Mouse (Mus musculus): ENCODE data around the gene Kcnj9. TPM values are rescaled to one million over a fixed set of nuclear protein-coding genes. Genes with fewer than 3 reads are reported as not detected.

Gene Kcnj9
- polyA plus RNA-seq, 1 experiment from 2014 or later, result 0.68 TPM

DNA sequence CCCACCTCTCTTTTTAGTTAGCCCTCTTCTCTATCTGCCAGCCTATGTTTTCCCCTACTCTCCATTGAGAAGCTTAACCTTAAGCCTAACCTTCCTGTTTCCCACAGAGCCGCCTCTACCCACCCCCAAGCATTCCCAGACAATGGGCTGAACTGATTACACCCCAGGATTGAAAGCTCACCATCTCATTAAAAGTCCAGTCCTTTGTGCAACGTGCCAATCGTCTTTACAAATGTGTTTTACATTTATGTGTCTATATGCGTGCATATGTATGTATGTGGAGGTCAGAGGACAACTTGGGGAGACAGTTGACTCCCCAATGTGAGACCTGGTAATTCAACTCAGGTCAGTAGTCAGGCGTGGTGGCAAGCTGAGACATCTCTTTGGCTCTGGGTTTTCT is 5.8 kb downstream of the Kcnj9 start:
- 10% methylated on average over 5 of the region's 5 CpGs for WGBS
- DNase-seq (ENCODE audit: low spot score), result no peak
- H3K36me3 ChIP-seq (ENCODE audit: control insufficient read depth, insufficient read depth, low read length), result no peaks in the 10 kb centered on the region; the same call in 1 of the 2 replicates
- H3K27ac ChIP-seq (ENCODE audit: low read depth, low read length), result no peak overlapping the region
- ATAC-seq (replicated peaks; ENCODE audit: low FRiP score), result no peak
- peaks cover 16% of the 10 kb centered on the region for H3K27me3 ChIP-seq (ENCODE audit: control insufficient read depth, insufficient read depth, low read length)
- H3K9ac ChIP-seq (ENCODE audit: low read length), result no peak overlapping the region
- H3K4me1 ChIP-seq (replicated peaks; ENCODE audit: control insufficient read depth, insufficient read depth, low read length), result peaks cover 8% of the 10 kb centered on the region
- no peak overlapping the region for H3K4me2 ChIP-seq (ENCODE audit: low read depth, low read length, severe bottlenecking)
- H3K4me3 ChIP-seq (ENCODE audit: low read depth, low read length), result no peak overlapping the region
- no peaks in the 10 kb centered on the region for H3K9me3 ChIP-seq (ENCODE audit: control insufficient read depth, low read length)

DNA sequence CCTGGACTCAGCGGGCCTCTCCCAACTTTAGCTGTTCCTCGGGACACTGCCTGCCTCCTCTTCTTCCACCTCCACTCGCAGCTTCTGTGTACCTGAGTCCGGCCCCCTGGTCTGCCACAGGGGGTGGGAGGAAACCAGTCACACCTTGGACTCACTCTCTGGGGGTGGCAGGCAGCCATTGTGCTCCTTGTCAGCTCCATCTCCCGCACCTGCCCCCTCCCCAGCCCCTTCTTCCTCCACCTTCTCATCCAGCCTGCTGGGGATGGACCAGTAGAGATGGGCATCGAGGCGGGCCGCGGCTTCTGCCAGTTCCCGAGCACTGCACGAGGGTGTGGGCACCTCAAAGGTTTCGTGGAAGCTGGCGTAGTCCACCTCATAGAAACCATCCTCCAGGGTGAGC is 6.4 kb downstream of the Kcnj9 start:
- DNase-seq (ENCODE audit: low spot score), result peak; percentile 55
- H3K4me2 ChIP-seq (ENCODE audit: low read depth, low read length, severe bottlenecking), result no peak overlapping the region
- peaks cover 16% of the 10 kb centered on the region for H3K27me3 ChIP-seq (ENCODE audit: control insufficient read depth, insufficient read depth, low read length)
- peaks cover 8% of the 10 kb centered on the region for H3K4me1 ChIP-seq (replicated peaks; ENCODE audit: control insufficient read depth, insufficient read depth, low read length)
- no peak overlapping the region for H3K9ac ChIP-seq (ENCODE audit: low read length)
- peaks cover 4% of the 10 kb centered on the region; the same call in 1 of the 2 replicates for H3K36me3 ChIP-seq (ENCODE audit: control insufficient read depth, insufficient read depth, low read length)
- no peaks in the 10 kb centered on the region for H3K9me3 ChIP-seq (ENCODE audit: control insufficient read depth, low read length)
- no peak overlapping the region for H3K4me3 ChIP-seq (ENCODE audit: low read depth, low read length)
- 53% methylated on average over 13 of the region's 13 CpGs for WGBS
- H3K27ac ChIP-seq (ENCODE audit: low read depth, low read length), result no peak overlapping the region
- no peak for ATAC-seq (replicated peaks; ENCODE audit: low FRiP score)

DNA sequence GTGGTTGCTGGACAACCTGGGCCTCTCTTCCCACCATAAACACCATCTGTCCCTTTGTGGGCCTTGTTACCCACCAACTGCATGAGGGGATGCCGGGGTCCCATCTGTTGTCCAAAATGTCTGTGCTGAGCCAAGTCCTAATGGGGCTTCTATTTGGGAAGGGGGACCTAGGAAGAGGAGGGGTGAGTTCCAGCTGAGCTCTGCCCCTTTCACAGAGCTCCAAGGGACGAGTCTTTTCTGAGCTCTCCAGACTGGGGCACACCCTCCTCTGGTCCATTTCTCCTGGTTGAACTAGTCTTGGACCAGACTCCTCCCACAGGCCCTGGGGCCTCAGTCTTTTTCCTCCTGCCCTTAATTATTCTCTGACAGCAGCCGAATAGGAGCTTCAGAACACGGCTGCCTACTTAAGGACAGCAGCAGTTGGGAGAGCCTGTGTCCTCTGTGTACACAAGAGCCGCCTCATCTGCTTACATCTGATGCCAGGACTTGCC is 9.2 kb downstream of the Kcnj9 start:
- 38% methylated on average over 5 of the region's 5 CpGs for WGBS
- DNase-seq (ENCODE audit: low spot score), result no peak
- H3K4me1 ChIP-seq (replicated peaks; ENCODE audit: control insufficient read depth, insufficient read depth, low read length), result peaks cover 11% of the 10 kb centered on the region; the same call in 1 of the 2 replicates
- H3K9ac ChIP-seq (ENCODE audit: low read length), result no peak overlapping the region
- no peaks in the 10 kb centered on the region for H3K27me3 ChIP-seq (ENCODE audit: control insufficient read depth, insufficient read depth, low read length)
- no peak overlapping the region for H3K4me3 ChIP-seq (ENCODE audit: low read depth, low read length)
- peaks cover 4% of the 10 kb centered on the region; the same call in 1 of the 2 replicates for H3K36me3 ChIP-seq (ENCODE audit: control insufficient read depth, insufficient read depth, low read length)
- no peak overlapping the region for H3K4me2 ChIP-seq (ENCODE audit: low read depth, low read length, severe bottlenecking)
- peak overlapping the region; percentile 33 for H3K27ac ChIP-seq (ENCODE audit: low read depth, low read length)
- no peaks in the 10 kb centered on the region for H3K9me3 ChIP-seq (ENCODE audit: control insufficient read depth, low read length)
- ATAC-seq (replicated peaks; ENCODE audit: low FRiP score), result peak; percentile 42

DNA sequence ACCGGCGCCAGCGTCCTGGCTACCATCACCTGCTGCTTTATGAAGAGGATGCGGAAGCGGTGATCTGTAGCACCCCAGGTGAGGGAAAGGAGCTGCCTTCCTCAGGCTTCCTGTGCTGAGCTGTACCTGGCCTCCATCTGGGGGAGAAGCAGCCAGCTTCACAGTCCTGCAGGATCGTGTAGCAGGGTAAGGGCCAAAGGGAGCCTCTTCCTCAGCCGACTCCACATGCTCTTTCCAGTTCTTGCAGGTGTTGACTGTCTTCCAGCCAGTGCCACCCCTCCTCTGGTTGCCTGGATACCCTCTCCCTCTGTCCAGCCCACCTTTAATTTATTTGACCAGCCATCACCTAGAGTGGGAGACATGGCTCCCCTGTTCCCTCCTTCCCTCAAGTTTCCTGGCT is 9.8 kb downstream of the Kcnj9 start:
- no peak for ATAC-seq (replicated peaks; ENCODE audit: low FRiP score)
- H3K27ac ChIP-seq (ENCODE audit: low read depth, low read length), result peak overlapping the region; percentile 33
- H3K27me3 ChIP-seq (ENCODE audit: control insufficient read depth, insufficient read depth, low read length), result no peaks in the 10 kb centered on the region
- H3K4me3 ChIP-seq (ENCODE audit: low read depth, low read length), result no peak overlapping the region
- peaks cover 4% of the 10 kb centered on the region; the same call in 1 of the 2 replicates for H3K36me3 ChIP-seq (ENCODE audit: control insufficient read depth, insufficient read depth, low read length)
- H3K4me2 ChIP-seq (ENCODE audit: low read depth, low read length, severe bottlenecking), result no peak overlapping the region
- no peak for DNase-seq (ENCODE audit: low spot score)
- no peaks in the 10 kb centered on the region for H3K9me3 ChIP-seq (ENCODE audit: control insufficient read depth, low read length)
- H3K4me1 ChIP-seq (replicated peaks; ENCODE audit: control insufficient read depth, insufficient read depth, low read length), result peaks cover 12% of the 10 kb centered on the region; the same call in 1 of the 2 replicates
- no peak overlapping the region for H3K9ac ChIP-seq (ENCODE audit: low read length)
- WGBS, result 82% methylated on average over 7 of the region's 7 CpGs

DNA sequence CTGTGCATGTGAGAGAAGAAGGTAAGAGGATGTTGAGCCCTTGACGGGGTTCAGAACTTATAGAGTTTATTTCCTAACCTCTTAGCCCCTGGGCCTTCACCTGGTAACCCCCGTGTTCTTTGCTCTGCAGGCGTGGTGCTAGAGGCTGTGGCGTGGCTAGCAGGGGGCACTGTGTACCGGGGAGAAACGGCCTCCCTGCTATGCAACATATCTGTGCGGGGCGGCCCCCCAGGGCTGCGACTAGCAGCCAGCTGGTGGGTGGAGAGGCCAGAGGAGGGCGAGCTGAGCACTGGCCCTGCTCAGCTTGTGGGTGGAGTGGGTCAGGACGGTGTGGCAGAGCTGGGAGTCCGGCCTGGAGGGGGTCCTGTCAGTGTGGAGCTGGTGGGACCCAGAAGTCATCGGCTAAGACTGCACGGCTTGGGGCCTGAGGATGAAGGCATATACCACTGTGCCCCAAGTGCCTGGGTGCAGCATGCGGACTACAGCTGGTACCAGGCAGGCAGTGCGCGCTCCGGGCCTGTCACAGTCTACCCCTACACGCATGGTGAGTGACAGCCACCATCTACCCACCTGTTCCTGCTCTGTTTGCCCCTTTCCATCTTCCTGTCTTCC is 10.6 kb downstream of the Kcnj9 start:
- H3K36me3 ChIP-seq (ENCODE audit: control insufficient read depth, insufficient read depth, low read length), result peaks cover 4% of the 10 kb centered on the region; the same call in 1 of the 2 replicates
- H3K4me2 ChIP-seq (ENCODE audit: low read depth, low read length, severe bottlenecking), result no peak overlapping the region
- 0 out of 2 replicates have a peak overlapping the region, but pooled peaks have one; percentile 33 for H3K27ac ChIP-seq (ENCODE audit: low read depth, low read length)
- H3K4me1 ChIP-seq (replicated peaks; ENCODE audit: control insufficient read depth, insufficient read depth, low read length), result peaks cover 12% of the 10 kb centered on the region; the same call in 1 of the 2 replicates
- no peak for ATAC-seq (replicated peaks; ENCODE audit: low FRiP score)
- H3K9me3 ChIP-seq (ENCODE audit: control insufficient read depth, low read length), result no peaks in the 10 kb centered on the region
- no peaks in the 10 kb centered on the region for H3K27me3 ChIP-seq (ENCODE audit: control insufficient read depth, insufficient read depth, low read length)
- H3K4me3 ChIP-seq (ENCODE audit: low read depth, low read length), result no peak overlapping the region
- 80% methylated on average over 19 of the region's 19 CpGs for WGBS
- no peak for DNase-seq (ENCODE audit: low spot score)
- H3K9ac ChIP-seq (ENCODE audit: low read length), result peak overlapping the region; percentile 27; the same call in 1 of the 2 replicates

DNA sequence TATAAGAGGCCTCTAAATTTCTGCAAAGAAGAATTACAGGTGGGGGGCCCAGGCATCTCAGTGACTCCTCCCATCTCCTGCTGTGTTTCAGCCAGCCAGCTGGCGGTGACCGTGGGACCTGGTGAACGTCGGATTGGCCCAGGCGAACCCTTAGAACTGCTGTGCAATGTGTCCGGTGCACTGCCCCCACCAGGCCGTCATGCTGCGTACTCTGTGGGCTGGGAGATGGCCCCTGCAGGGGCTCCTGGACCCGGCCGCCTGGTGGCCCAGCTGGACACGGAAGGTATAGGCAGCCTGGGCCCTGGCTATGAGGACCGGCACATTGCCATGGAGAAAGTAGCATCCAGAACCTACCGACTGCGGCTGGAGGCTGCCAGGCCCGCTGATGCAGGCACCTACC is 11.2 kb downstream of the Kcnj9 start:
- Histone ChIP-seq H3K9ac (ENCODE audit: low read length) (no peak overlapping the region; the same call in none of the 2 replicates), H3K4me3 (ENCODE audit: low read depth, low read length) (no peak overlapping the region), H3K36me3 (ENCODE audit: control insufficient read depth, insufficient read depth, low read length) (peaks cover 4% of the 10 kb centered on the region; the same call in 1 of the 2 replicates), H3K27ac (ENCODE audit: low read depth, low read length) (no peak overlapping the region), H3K4me2 (ENCODE audit: low read depth, low read length, severe bottlenecking) (no peak overlapping the region), H3K9me3 (ENCODE audit: control insufficient read depth, low read length) (no peaks in the 10 kb centered on the region), H3K4me1 (replicated peaks; ENCODE audit: control insufficient read depth, insufficient read depth, low read length) (peaks cover 16% of the 10 kb centered on the region; the same call in 1 of the 2 replicates), H3K27me3 (ENCODE audit: control insufficient read depth, insufficient read depth, low read length) (no peaks in the 10 kb centered on the region)
- 57% methylated on average over 15 of the region's 15 CpGs for WGBS
- no peak for ATAC-seq (replicated peaks; ENCODE audit: low FRiP score)
- DNase-seq (ENCODE audit: low spot score), result peak; percentile 61

DNA sequence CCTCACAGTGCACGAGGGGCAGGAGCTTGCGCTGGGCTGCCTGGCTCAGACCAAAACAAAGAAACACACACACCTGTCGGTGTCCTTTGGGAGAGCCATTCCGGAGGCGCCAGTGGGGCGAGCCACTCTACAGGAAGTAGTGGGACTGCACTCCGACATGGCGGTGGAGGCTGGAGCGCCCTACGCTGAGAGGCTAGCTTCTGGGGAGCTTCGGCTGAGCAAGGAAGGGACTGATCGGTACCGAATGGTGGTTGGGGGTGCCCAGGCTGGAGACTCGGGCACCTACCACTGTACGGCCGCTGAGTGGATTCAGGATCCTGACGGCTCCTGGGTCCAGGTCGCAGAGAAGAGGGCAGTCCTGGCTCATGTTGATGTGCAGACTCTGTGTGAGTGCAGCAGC is 11.7 kb downstream of the Kcnj9 start:
- ATAC-seq (replicated peaks; ENCODE audit: low FRiP score) (no peak), DNase-seq (ENCODE audit: low spot score) (peak; percentile 50)
- no peak overlapping the region for H3K27ac ChIP-seq (ENCODE audit: low read depth, low read length)
- H3K9ac ChIP-seq (ENCODE audit: low read length), result no peak overlapping the region; the same call in 1 of the 2 replicates
- WGBS, result 61% methylated on average over 18 of the region's 18 CpGs
- no peak overlapping the region for H3K4me3 ChIP-seq (ENCODE audit: low read depth, low read length)
- H3K4me1 ChIP-seq (replicated peaks; ENCODE audit: control insufficient read depth, insufficient read depth, low read length), result peaks cover 16% of the 10 kb centered on the region; the same call in 1 of the 2 replicates
- H3K27me3 ChIP-seq (ENCODE audit: control insufficient read depth, insufficient read depth, low read length), result no peaks in the 10 kb centered on the region
- H3K9me3 ChIP-seq (ENCODE audit: control insufficient read depth, low read length), result no peaks in the 10 kb centered on the region
- H3K4me2 ChIP-seq (ENCODE audit: low read depth, low read length, severe bottlenecking), result no peak overlapping the region
- H3K36me3 ChIP-seq (ENCODE audit: control insufficient read depth, insufficient read depth, low read length), result peaks cover 4% of the 10 kb centered on the region; the same call in 1 of the 2 replicates

DNA sequence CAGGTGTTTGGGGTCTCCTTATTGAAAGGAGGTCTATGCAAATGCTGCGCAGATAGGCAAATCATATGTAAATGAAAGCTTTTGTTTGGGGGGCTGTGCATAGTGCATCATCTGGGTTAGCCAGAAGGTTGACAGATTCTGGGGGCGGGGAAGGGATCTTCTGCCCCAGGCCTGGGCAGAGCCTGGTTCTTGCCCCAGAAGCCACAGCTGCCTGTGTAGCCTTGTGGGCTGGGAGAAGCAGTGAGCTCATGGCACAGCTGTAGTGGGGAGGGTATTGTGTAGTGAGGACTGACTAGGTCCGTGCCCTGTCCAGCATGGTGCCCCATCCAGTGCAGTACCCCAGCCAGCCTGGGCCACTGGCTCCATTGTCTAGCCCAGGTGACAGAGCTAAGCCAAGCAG is 14.2 kb downstream of the Kcnj9 start:
- H3K9me3 ChIP-seq (ENCODE audit: control insufficient read depth, low read length), result no peaks in the 10 kb centered on the region
- WGBS, result 55% methylated on average over 3 of the region's 3 CpGs
- no peak overlapping the region for H3K4me2 ChIP-seq (ENCODE audit: low read depth, low read length, severe bottlenecking)

More for the DNA sequence above, 14.2 kb downstream of the Kcnj9 start:
- peak overlapping the region; percentile 18; the same call in 1 of the 2 replicates for H3K9ac ChIP-seq (ENCODE audit: low read length)
- H3K27ac ChIP-seq (ENCODE audit: low read depth, low read length), result peak overlapping the region; percentile 71
- H3K4me3 ChIP-seq (ENCODE audit: low read depth, low read length), result no peak overlapping the region
- H3K4me1 ChIP-seq (replicated peaks; ENCODE audit: control insufficient read depth, insufficient read depth, low read length), result peaks cover 21% of the 10 kb centered on the region; the same call in 1 of the 2 replicates
- H3K27me3 ChIP-seq (ENCODE audit: control insufficient read depth, insufficient read depth, low read length), result no peaks in the 10 kb centered on the region
- peaks cover 4% of the 10 kb centered on the region; the same call in 1 of the 2 replicates for H3K36me3 ChIP-seq (ENCODE audit: control insufficient read depth, insufficient read depth, low read length)
- peak; percentile 65 for DNase-seq (ENCODE audit: low spot score)
- ATAC-seq (replicated peaks; ENCODE audit: low FRiP score), result peak; percentile 16
